Mouse (Mus musculus): ENCODE results near the gene Slc12a6.

- TF ChIP-seq EP300 (IDR thresholded peaks at IDR 0.05; ENCODE audit: low read depth) (no peak), CTCF (IDR thresholded peaks at IDR 0.05; ENCODE audit: low read depth) (no peak)
These were observed 19.4 kb downstream of the Slc12a6 start for GRCm38 (mm10) chr2:112285031-112285390.
